Mouse (Mus musculus) lung, adult 18-20 months (tissue): Measurements from ENCODE around the gene Acsf2.

ENCODE experiments used
- DNase-seq, 2 experiments: peaks; one replicate each; pipeline ENCODE4 v3.0.0; 2022; ENCODE audit warnings: mixed read lengths in 2 of 2

The Acsf2 gene

GRCm38 (mm10) chr11:94548041-94548784, 53.5 kb downstream of the Acsf2 start:
- DNase-seq = peak; percentile 47 to 52

DNA sequence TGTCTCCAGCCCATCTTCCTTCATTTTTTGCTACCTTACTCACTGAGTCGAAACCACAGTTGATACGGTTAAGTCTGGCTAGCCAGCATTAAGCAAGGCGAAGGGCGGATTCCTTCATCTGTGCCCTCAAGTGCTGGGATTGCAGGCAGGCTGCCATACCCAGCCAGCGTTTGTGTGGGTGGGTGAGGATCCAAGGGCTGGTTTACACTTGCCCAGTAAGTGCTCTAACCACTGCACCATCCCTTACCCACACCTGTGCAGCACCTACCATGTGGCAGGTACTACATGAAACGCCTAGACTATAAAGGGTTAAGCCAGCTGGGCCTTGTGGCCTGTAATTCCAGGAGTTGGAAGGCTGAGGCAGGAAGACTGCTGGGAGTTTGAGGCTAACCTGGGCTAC, 54.4 kb downstream of the Acsf2 start:
- DNase-seq = no peak

GRCm38 (mm10) chr11:94546381-94546780, 55.3 kb downstream of the Acsf2 start:
- DNase-seq = no peak

DNA sequence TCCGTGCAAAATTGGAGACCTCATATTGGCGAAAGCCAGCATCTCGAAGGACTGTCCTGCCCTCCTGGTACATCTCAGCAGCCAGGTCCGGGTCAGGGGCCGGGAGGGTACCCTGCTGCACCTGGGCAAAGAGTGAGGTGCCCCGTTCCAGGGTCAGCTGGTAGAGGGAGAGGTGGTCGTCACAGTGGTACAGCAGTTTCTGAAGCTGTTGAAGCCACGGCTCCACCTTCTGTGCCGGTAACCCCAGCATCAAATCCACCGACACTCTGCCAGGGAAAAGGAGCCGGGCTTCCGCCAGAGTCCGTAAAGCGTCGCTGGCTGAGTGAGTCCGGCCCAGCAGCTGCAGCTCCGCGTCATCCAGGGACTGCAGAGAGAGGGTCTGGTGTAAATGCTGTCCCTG, 57.2 kb downstream of the Acsf2 start:
- DNase-seq = no peak

GRCm38 (mm10) chr11:94543932-94544331, 57.7 kb downstream of the Acsf2 start:
- peak; percentile 92 to 96 for DNase-seq

- DNase-seq = no peak
Measured at GRCm38 (mm10) chr11:94543344-94543743, 58.3 kb downstream of the Acsf2 start.

GRCm38 (mm10) chr11:94542400-94542799, 59.3 kb downstream of the Acsf2 start:
- no peak for DNase-seq

DNA sequence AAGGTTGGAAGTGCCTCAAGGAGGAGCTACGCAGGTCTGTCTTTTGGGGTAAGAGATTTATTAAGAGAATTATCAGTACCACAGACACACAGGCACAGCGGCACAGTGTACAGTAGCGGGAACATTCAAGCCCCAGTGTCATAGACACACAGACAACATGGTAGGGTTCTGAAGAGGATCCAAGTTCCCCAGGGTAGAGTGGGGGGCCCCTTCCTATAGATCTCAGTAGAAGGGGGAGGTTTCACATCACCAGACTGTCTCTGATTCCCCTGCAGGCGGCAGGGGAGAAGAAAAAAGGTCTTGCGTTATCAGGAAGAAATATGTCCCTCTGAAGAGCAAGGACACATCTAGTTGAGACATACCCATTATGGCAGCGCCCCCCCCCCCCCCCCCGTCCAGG, 61.9 kb downstream of the Acsf2 start:
- no peak for DNase-seq

DNA sequence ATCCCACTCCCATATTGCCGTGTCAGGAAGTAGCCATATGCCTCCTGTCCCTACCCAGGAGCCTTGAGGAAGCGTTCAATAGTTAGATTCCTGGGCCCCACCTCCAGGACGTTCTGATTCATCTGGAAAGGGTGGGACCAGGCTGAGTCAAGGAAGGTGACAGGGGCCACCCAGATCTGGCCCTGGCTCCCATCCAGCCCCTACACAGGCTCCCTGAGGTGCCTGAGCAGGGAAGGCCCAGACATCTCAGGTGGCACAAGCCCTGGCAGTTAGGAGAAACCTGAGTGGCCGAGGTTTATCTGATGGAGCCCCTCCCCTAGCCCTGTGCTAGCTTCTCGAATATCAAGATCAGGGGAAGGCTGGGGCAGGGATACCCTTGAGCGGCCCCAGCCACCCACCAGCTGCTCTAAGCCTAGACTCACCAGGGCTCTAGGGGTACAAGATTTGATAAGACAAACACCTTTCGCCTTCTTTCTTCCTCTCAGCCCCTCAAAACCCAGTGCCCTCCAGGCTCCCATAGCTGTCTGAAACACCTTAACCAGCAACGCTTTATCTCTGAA, 62.9 kb downstream of the Acsf2 start:
- peak in 1 of 2 experiments; percentile 31 for DNase-seq

- DNase-seq = no peak
Measured at GRCm38 (mm10) chr11:94533171-94533570, 68.5 kb downstream of the Acsf2 start.

DNA sequence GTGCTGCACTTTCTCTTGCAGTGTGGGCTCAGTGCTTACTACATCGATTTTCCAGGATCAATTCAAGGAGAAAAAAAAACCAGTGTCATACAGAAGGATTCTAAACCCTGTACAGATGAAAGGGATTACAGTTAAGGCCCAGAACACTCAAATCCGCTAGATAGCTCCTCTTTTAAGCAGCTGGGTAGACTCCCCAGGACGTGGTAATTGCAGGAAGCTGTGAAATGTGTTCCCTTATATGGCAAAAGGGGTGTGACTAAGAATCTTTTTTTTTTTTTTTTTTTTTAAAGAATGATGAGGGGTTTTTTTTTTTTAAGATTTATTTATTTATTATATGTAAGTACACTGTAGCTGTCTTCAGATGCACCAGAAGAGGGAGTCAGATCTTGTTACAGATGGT, 72.8 kb downstream of the Acsf2 start:
- no peak for DNase-seq

DNA sequence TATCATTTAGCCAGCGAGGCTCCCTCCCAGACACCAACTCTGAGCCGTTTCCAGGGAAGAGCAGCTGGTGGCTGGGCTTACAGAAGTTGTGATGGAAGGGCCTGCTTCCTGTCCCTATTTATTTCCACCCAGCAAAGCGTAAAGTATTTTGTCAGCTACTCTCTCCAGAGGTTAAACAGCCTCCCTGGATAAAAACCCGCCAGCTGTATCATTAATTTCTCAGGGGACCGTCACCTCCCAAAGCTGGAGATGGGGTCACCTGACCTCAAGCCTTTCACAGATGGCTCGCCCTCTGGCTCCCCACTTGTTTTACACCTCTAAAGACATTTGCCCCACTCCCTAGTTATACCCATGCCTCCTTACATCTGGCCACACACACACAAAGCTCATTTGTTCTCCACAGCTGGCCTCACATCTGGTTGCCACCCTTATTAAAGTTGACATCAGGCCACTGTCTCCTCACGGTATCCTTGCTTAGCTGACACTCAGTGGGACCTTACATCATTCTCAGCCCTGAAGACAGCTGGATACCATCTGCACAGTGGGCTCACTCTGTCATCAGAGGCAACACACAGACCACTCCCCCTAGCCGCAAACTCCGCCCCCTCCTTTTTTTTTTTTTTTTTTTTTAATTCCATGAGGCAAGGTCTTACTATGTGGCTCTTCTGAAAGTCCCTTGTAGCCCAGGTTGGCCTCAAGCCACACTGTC, 75.3 kb downstream of the Acsf2 start:
- DNase-seq = no peak

GRCm38 (mm10) chr11:94521219-94521843, 80.3 kb downstream of the Acsf2 start, which contains the start of gene Mycbpap:
Gene Mycbpap, minus strand, starts transcription at chr11:94521742.
- peak; percentile 66 to 69 for DNase-seq

- DNase-seq = no peak
Measured at GRCm38 (mm10) chr11:94513452-94513851, 88.2 kb downstream of the Acsf2 start.

- no peak for DNase-seq
Measured at GRCm38 (mm10) chr11:94508976-94509375, 92.7 kb downstream of the Acsf2 start.
